Mouse (Mus musculus) lung, adult 2 months (tissue): ENCODE measurements around the gene Efna2.
A peak's percentile ranks its signal among the peaks of the same experiment; 100 is the strongest.

Experiments
- CTCF ChIP-seq: fragments of 200-500 bp; IDR thresholded peaks from 2 replicates; pipeline ENCODE4 v1.5.1; 2011; ENCODE audit warnings: mild to moderate bottlenecking, low read length, control low read depth; ENCODE audit not compliant: insufficient read depth
- POLR2A ChIP-seq: fragments of 200-500 bp; IDR thresholded peaks from 2 replicates; pipeline ENCODE4 v1.6.1; 2011; ENCODE audit warnings: low read depth, mild to moderate bottlenecking, control low read depth, low read length, borderline replicate concordance; ENCODE audit errors: extremely low read depth

DNA sequence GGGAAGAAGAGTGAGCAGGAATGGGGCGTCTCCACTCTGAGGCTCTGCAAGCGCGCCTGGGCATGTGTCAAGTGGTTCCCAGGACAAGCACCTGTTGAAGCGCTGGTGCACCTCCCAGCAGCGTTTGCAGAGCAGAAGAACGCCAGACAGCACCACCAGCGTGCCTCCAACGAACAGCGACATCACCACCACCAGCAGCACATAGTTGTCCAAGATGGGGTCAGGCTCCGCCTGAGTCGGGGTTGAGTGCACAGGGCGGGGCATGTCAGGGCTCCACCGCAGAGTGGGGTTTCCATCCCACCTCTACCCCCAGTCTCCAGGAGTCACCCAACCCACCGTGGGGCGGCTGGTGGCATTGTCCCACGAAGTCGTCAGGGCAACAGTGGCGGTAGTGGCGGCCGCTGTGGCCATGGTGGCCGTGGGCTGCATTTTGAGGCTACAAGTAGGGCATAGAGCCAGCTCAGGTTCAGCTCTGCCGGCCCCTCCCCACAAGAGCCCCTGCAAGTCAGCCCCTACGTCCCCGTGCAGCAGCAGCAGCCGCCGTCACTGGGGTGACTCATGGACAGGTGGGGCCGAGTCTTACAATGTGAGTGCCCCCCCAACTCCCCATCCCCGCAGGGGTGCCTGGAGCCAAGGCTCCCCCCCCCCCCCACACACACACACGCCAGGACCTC is 42.2 kb upstream of the Efna2 start:
- TF ChIP-seq POLR2A (peak; percentile 34; the same call in 1 of the 2 replicates), CTCF (no peak)
